Mouse (Mus musculus): ENCODE measurements at regions not wholly inside any gene's neighbourhood (a gene's known extent, or its start where the extent isn't known, plus 50 kb on each side); places are given as distances from the start of the nearest gene placed in this dataset.

GRCm38 (mm10) chr8:44765677-44766076 is 169.6 kb upstream of the Fat1 start:
- DNase-seq: no peak

GRCm38 (mm10) chr8:44766111-44766873 is 169.0 kb upstream of the Fat1 start:
- DNase-seq: no peak

GRCm38 (mm10) chr8:44767271-44767670 is 168.0 kb upstream of the Fat1 start:
- no peak for DNase-seq

GRCm38 (mm10) chr8:44779212-44779611 is 156.0 kb upstream of the Fat1 start:
- DNase-seq: no peak

- DNase-seq: no peak
Measured at GRCm38 (mm10) chr8:44782421-44782820, 152.8 kb upstream of the Fat1 start.

- no peak for DNase-seq
Measured at GRCm38 (mm10) chr8:44785161-44785560, 150.1 kb upstream of the Fat1 start.

- DNase-seq: no peak
Measured at GRCm38 (mm10) chr8:44786740-44787139, 148.5 kb upstream of the Fat1 start.

GRCm38 (mm10) chr8:44788290-44788689 is 147.0 kb upstream of the Fat1 start:
- DNase-seq: no peak

GRCm38 (mm10) chr8:44799513-44799912 is 135.7 kb upstream of the Fat1 start:
- DNase-seq: no peak

GRCm38 (mm10) chr8:44800827-44801273 is 134.4 kb upstream of the Fat1 start:
- DNase-seq: no peak

GRCm38 (mm10) chr8:44801604-44802206 is 133.5 kb upstream of the Fat1 start:
- DNase-seq: no peak

- DNase-seq: no peak
Measured at GRCm38 (mm10) chr8:44802331-44802730, 132.9 kb upstream of the Fat1 start.

GRCm38 (mm10) chr8:44804414-44805178 is 130.7 kb upstream of the Fat1 start:
- no peak for DNase-seq

- no peak for DNase-seq
Measured at GRCm38 (mm10) chr8:44805179-44805815, 129.9 kb upstream of the Fat1 start.

GRCm38 (mm10) chr8:44812360-44812759 is 122.9 kb upstream of the Fat1 start:
- no peak for DNase-seq

GRCm38 (mm10) chr8:44817532-44818157 is 117.6 kb upstream of the Fat1 start:
- DNase-seq: no peak

GRCm38 (mm10) chr8:44819270-44819669 is 116.0 kb upstream of the Fat1 start:
- DNase-seq: no peak

- no peak for DNase-seq
Measured at GRCm38 (mm10) chr8:44819691-44820090, 115.6 kb upstream of the Fat1 start.

GRCm38 (mm10) chr8:44825183-44825757 is 110.0 kb upstream of the Fat1 start:
- no peak for DNase-seq

- peak; percentile 14 to 23 for DNase-seq
Measured at GRCm38 (mm10) chr8:44826936-44827335, 108.3 kb upstream of the Fat1 start.

- DNase-seq: no peak
Measured at GRCm38 (mm10) chr8:44828026-44828425, 107.2 kb upstream of the Fat1 start.

GRCm38 (mm10) chr8:44838431-44838830 is 96.8 kb upstream of the Fat1 start:
- DNase-seq: no peak

Data from layer of hippocampus, postnatal 36 days (tissue).